Mouse (Mus musculus) adrenal gland, postnatal 14 days (tissue): Measurements from ENCODE around the gene Gm44502. TPM values are rescaled to one million over a fixed set of nuclear protein-coding genes. Genes with fewer than 3 reads are reported as not detected.
A peak's percentile ranks its signal among the peaks of the same experiment; 100 is the strongest.
"Not testable (repeated sequence)": the region's sequence is repeated elsewhere in the genome, so short reads cannot be mapped to it uniquely, and the experiment has no call there.

Experiments used
- DNase-seq: peaks from one replicate; pipeline ENCODE4 v3.0.0; 2021; ENCODE audit warnings: mixed read lengths
- total RNA-seq: library from RNA; stranded (reverse); gene quantifications from 2 replicates; pipeline ENCODE4 v1.2.3, GENCODE M21; 2021

Gene Gm44502
- total RNA-seq, 1 experiment from 2014 or later: 11.0 TPM

- peak; percentile 51 for DNase-seq
Measured at GRCm38 (mm10) chr15:89453865-89454478, 24.5 kb upstream of the Gm44502 start, which contains the start of gene Mapk8ip2. TSS of gene Mapk8ip2 (plus strand) at chr15:89453913.

- DNase-seq: peak; percentile 86
Measured at GRCm38 (mm10) chr15:89452906-89453864, 23.7 kb upstream of the Gm44502 start.

- DNase-seq: no peak
Measured at GRCm38 (mm10) chr15:89442486-89443070, 13.1 kb upstream of the Gm44502 start.

GRCm38 (mm10) chr15:89435878-89436277 is 6.4 kb upstream of the Gm44502 start:
- no peak for DNase-seq

- DNase-seq: no peak
Measured at GRCm38 (mm10) chr15:89434136-89434535, 4.6 kb upstream of the Gm44502 start.

GRCm38 (mm10) chr15:89432946-89433345 is 3.5 kb upstream of the Gm44502 start:
- DNase-seq: no peak

- DNase-seq: no peak
Measured at GRCm38 (mm10) chr15:89431806-89432205, 2.3 kb upstream of the Gm44502 start.

- DNase-seq: no peak
Measured at GRCm38 (mm10) chr15:89431271-89431670, 1.8 kb upstream of the Gm44502 start.

- not testable (repeated sequence) for DNase-seq
Measured at GRCm38 (mm10) chr15:89430771-89431170, 1.3 kb upstream of the Gm44502 start.

- no peak for DNase-seq
Measured at GRCm38 (mm10) chr15:89430341-89430740, 845 bp upstream of the Gm44502 start.

- no peak for DNase-seq
Measured at GRCm38 (mm10) chr15:89428821-89429351, 610 bp downstream of the Gm44502 start.

- no peak for DNase-seq
Measured at GRCm38 (mm10) chr15:89428136-89428790, 1.2 kb downstream of the Gm44502 start.

- peak; percentile 46 for DNase-seq
Measured at GRCm38 (mm10) chr15:89426716-89427115, 2.8 kb downstream of the Gm44502 start.

GRCm38 (mm10) chr15:89425711-89426121 is 3.8 kb downstream of the Gm44502 start, which contains the start of gene Cpt1b:
TSS of gene Cpt1b (minus strand) at chr15:89425863.
- DNase-seq: peak; percentile 68

GRCm38 (mm10) chr15:89424621-89425020 is 4.9 kb downstream of the Gm44502 start:
- no peak for DNase-seq

GRCm38 (mm10) chr15:89421938-89422337 is 7.6 kb downstream of the Gm44502 start:
- no peak for DNase-seq

GRCm38 (mm10) chr15:89415282-89415681 is 14.2 kb downstream of the Gm44502 start:
- DNase-seq: no peak

- no peak for DNase-seq
Measured at GRCm38 (mm10) chr15:89410118-89410517, 19.4 kb downstream of the Gm44502 start, which contains the start of gene Syce3. TSS of gene Syce3 (minus strand) at chr15:89410503.

- DNase-seq: no peak
Measured at GRCm38 (mm10) chr15:89406691-89407090, 22.8 kb downstream of the Gm44502 start.

GRCm38 (mm10) chr15:89404831-89405623 is 24.5 kb downstream of the Gm44502 start:
- no peak for DNase-seq

- DNase-seq: no peak
Measured at GRCm38 (mm10) chr15:89402471-89402870, 27.0 kb downstream of the Gm44502 start.
